Mouse (Mus musculus) liver, embryonic 18 days (tissue): ENCODE measurements around the gene Cyp3a11. TPM values are rescaled to one million over a fixed set of nuclear protein-coding genes. Genes with fewer than 3 reads are reported as not detected.

Experiments
- polyA plus RNA-seq: library from polyadenylated mRNA; depleted of rRNA; stranded (reverse); fragments of >200 nt; gene quantifications from 2 replicates; pipeline ENCODE4 v1.2.3, GENCODE M21; 2012; rRNA removed

Gene Cyp3a11
- 40.6 and 59.2 TPM in 2 replicates for polyA plus RNA-seq

DNA sequence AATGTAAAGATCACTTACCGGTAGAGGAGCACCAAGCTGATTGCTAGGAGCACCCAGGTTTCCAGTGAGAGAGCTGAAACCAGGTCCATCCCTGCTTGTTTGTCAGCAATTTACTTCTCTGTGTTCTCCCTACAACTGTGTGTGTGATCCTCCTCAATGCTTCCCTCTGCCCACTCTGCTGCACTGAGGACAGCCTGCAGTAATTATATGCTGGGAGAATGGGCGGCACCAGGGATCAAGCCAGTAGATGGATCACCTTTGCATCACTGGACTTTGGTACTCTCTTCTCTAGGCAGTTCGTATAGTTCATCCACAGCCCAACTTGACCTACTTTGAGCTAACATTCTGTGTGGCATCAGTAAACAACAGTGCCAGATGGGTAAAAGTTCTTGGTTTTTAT lies at the start of gene Cyp3a11:
TSS of gene Cyp3a11 (minus strand) at position 277 of the 400 bp plus-strand sequence.

DNA sequence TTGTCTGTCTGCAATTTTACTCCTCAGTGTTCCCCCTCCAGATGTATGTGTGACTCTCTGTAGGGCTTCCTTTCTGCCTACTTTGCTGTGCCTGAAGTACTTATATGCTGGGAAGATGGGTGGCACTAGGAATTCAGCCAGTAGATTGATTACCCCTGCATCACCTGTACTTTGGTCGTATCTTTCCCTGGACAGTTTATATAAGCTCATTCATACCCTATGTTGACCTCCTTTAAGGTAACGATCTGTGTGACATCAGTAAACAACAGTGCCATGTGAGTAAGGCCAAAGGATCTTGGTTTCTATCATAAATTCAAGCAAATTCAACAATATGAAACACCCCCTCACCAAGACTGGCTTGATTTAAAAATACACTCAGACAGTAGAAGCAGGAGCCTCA lies 74.0 kb downstream of the Cyp3a11 start, which contains the start of gene Cyp3a44:
TSS of gene Cyp3a44 (minus strand) at position 79 of the 400 bp plus-strand sequence.

Other genes starting within 250 kb of the Cyp3a11 start
- 7.4 and 21.3 TPM in 2 replicates for gene Cyp3a41a, start 159.8 kb downstream of the Cyp3a11 start, polyA plus RNA-seq
- gene Cyp3a44, start 74.1 kb downstream of the Cyp3a11 start, polyA plus RNA-seq = 2.3 and 6.5 TPM in 2 replicates
- gene Cyp3a25, start 129.7 kb upstream of the Cyp3a11 start, polyA plus RNA-seq = 11.1 and 22.8 TPM in 2 replicates
- gene Cyp3a59, start 199.3 kb upstream of the Cyp3a11 start, polyA plus RNA-seq = 0.12 and 0.26 TPM in 2 replicates